Mouse (Mus musculus) layer of hippocampus, postnatal 10 days (tissue): ENCODE measurements around the gene Bcar1. TPM values are rescaled to one million over a fixed set of nuclear protein-coding genes. Genes with fewer than 3 reads are reported as not detected.
A peak's percentile ranks its signal among the peaks of the same experiment; 100 is the strongest.

Experiments used
- DNase-seq, 2 experiments: peaks; one replicate each; pipeline ENCODE4 v3.0.0; 2021; ENCODE audit warnings: low spot score in 2 of 2
- long read RNA-seq: library from polyadenylated mRNA; stranded (forward); transcript quantifications from one replicate; pipeline ENCODE4 v2.0.0, GENCODE M21; 2023
- total RNA-seq, 2 experiments: library from RNA; stranded (reverse); gene quantifications; 2 replicates each; pipeline ENCODE4 v1.2.3; 2021

The Bcar1 gene
- total RNA-seq = 10 to 100 TPM; 60.1 to 62.6 TPM
- long read RNA-seq, transcript Bcar1-203 (7 exons, 3,116 nt) = minor isoform, 18 of 81 reads
- long read RNA-seq, transcript Bcar1-201 (7 exons, 3,142 nt) = major isoform, 34 of 81 reads
- long read RNA-seq, partial matches to known transcripts = 16 of 81 reads
- long read RNA-seq, other reads (novel, unspliced or antisense) = 13 of 81 reads

- DNase-seq = peak; percentile 77 to 82
Measured at GRCm38 (mm10) chr8:111743792-111744696, at the start of gene Bcar1. Bcar1 (minus strand) TSS chr8:111743809.

GRCm38 (mm10) chr8:111789639-111790038 is 46.0 kb upstream of the Bcar1 start:
- no peak for DNase-seq

- no peak for DNase-seq
Measured at GRCm38 (mm10) chr8:111789200-111789599, 45.6 kb upstream of the Bcar1 start.

- DNase-seq = no peak
Measured at GRCm38 (mm10) chr8:111788497-111788896, 44.9 kb upstream of the Bcar1 start.

- no peak for DNase-seq
Measured at GRCm38 (mm10) chr8:111788085-111788484, 44.5 kb upstream of the Bcar1 start.

GRCm38 (mm10) chr8:111787683-111788082 is 44.1 kb upstream of the Bcar1 start:
- no peak for DNase-seq

- no peak for DNase-seq
Measured at GRCm38 (mm10) chr8:111786701-111787588, 43.3 kb upstream of the Bcar1 start.

GRCm38 (mm10) chr8:111786116-111786515 is 42.5 kb upstream of the Bcar1 start:
- no peak for DNase-seq

GRCm38 (mm10) chr8:111782671-111783394 is 39.2 kb upstream of the Bcar1 start:
- no peak for DNase-seq

GRCm38 (mm10) chr8:111782161-111782560 is 38.6 kb upstream of the Bcar1 start:
- no peak for DNase-seq

GRCm38 (mm10) chr8:111780697-111781424 is 37.3 kb upstream of the Bcar1 start:
- DNase-seq = no peak

- no peak for DNase-seq
Measured at GRCm38 (mm10) chr8:111779690-111780089, 36.1 kb upstream of the Bcar1 start.

GRCm38 (mm10) chr8:111778801-111779200 is 35.2 kb upstream of the Bcar1 start:
- DNase-seq = no peak

GRCm38 (mm10) chr8:111776492-111776891 is 32.9 kb upstream of the Bcar1 start:
- no peak for DNase-seq

GRCm38 (mm10) chr8:111775766-111776165 is 32.2 kb upstream of the Bcar1 start:
- no peak for DNase-seq

GRCm38 (mm10) chr8:111773476-111773875 is 29.9 kb upstream of the Bcar1 start:
- no peak for DNase-seq

- DNase-seq = no peak
Measured at GRCm38 (mm10) chr8:111773057-111773456, 29.4 kb upstream of the Bcar1 start.

- no peak for DNase-seq
Measured at GRCm38 (mm10) chr8:111772083-111772482, 28.5 kb upstream of the Bcar1 start.

- DNase-seq = no peak
Measured at GRCm38 (mm10) chr8:111771625-111772020, 28.0 kb upstream of the Bcar1 start.

GRCm38 (mm10) chr8:111770958-111771624 is 27.5 kb upstream of the Bcar1 start:
- DNase-seq = no peak
